Mouse (Mus musculus) neural tube, embryonic 11.5 days (tissue): ENCODE data around the gene Mettl3. TPM values are rescaled to one million over a fixed set of nuclear protein-coding genes. Genes with fewer than 3 reads are reported as not detected.

Source experiments
- ATAC-seq: fragments of 200-750 bp; cut with Nextera tagmentation; 2 replicates; pipeline ENCODE4 v1.8.0; 2017; ENCODE audit warnings: moderate number of reproducible peaks, mild to moderate bottlenecking, moderate TSS enrichment, moderate library complexity; ENCODE audit not compliant: insufficient read depth, low FRiP score, low TSS enrichment
- DNase-seq: peaks from one replicate; pipeline ENCODE4 v3.0.0-alpha.2; 2015; ENCODE audit warnings: low spot score
- H3K27ac ChIP-seq: fragments of 300-500 bp; sonication (generic); 2 replicates; pipeline ENCODE4 v1.5.1; 2014; ENCODE audit warnings: low read depth, mild to moderate bottlenecking, low read length
- H3K27me3 ChIP-seq: fragments of 300-500 bp; sonication (generic); 2 replicates; pipeline ENCODE4 v1.6.1; 2014; ENCODE audit warnings: mild to moderate bottlenecking, low read length, mixed read lengths; ENCODE audit not compliant: control insufficient read depth, insufficient read depth
- H3K36me3 ChIP-seq: fragments of 300-500 bp; sonication (generic); 2 replicates; pipeline ENCODE4 v1.6.1; 2014; ENCODE audit warnings: mild to moderate bottlenecking, low read length, moderate library complexity, mixed read lengths; ENCODE audit not compliant: control insufficient read depth, insufficient read depth
- H3K4me1 ChIP-seq: fragments of 300-500 bp; sonication (generic); 2 replicates; pipeline ENCODE4 v1.6.1; 2014; ENCODE audit warnings: low read length, mixed read lengths; ENCODE audit not compliant: control insufficient read depth, insufficient read depth
- H3K4me2 ChIP-seq: fragments of 300-500 bp; sonication (generic); 2 replicates; pipeline ENCODE4 v1.6.1; 2014; ENCODE audit warnings: low read depth, mild to moderate bottlenecking, moderate library complexity
- H3K4me3 ChIP-seq: fragments of 300-500 bp; sonication (generic); 2 replicates; pipeline ENCODE4 v1.5.1; 2014; ENCODE audit warnings: low read depth, low read length
- H3K9ac ChIP-seq: fragments of 300-500 bp; sonication (generic); 2 replicates; pipeline ENCODE4 v1.6.1; 2014; ENCODE audit warnings: mild to moderate bottlenecking, low read length
- H3K9me3 ChIP-seq: fragments of 300-500 bp; sonication (generic); 2 replicates; pipeline ENCODE4 v1.6.1; 2016; ENCODE audit warnings: low read length; ENCODE audit not compliant: control insufficient read depth
- WGBS: fragments of 180-500 bp; shearing (Covaris S2); extraction: QIAGEN DNeasy Blood & Tissue Kit; methylation state at CpG from one replicate; pipeline ENCODE4 v1.1.7; 2014; 5-methylcytosine and 5-hydroxymethylcytosine counted together
- polyA plus RNA-seq: library from polyadenylated mRNA; unstranded; fragments of >200 nt; fragmentation: Nextera tagmentation; extraction: Ambion mirVana; gene quantifications from 2 replicates; pipeline ENCODE4 v1.2.1, GENCODE M21; 2014

Mettl3 gene
- 47.1 and 54.6 TPM in 2 replicates for polyA plus RNA-seq

GRCm38 (mm10) chr14:52304644-52305271 is at the start of gene Mettl3:
TSS of gene Mettl3 (minus strand) at chr14:52305128.
- peak; percentile 92 for ATAC-seq
- Histone ChIP-seq H3K27me3 (no peaks in the 10 kb centered on the region), H3K9ac (peak within 1 kb of the TSS; percentile 71), H3K9me3 (no peaks in the 10 kb centered on the region), H3K36me3 (no peaks in the 10 kb centered on the region; the same call in 1 of the 2 replicates), H3K4me2 (peak within 1 kb of the TSS; percentile 73), H3K27ac (peak within 1 kb of the TSS; percentile 70), H3K4me3 (peak within 1 kb of the TSS; percentile 56), H3K4me1 (peaks cover 3% of the 10 kb centered on the region; the same call in 1 of the 2 replicates)
- under 1% methylated on average over 45 of the region's 46 CpGs for WGBS
- DNase-seq: peak; percentile 93

- ATAC-seq: no peak
- 76% methylated on average over 6 of the region's 6 CpGs for WGBS
- Histone ChIP-seq H3K4me2 (no peak overlapping the region), H3K9ac (no peak overlapping the region), H3K4me1 (no peaks in the 10 kb centered on the region), H3K27ac (no peak overlapping the region), H3K9me3 (no peaks in the 10 kb centered on the region), H3K4me3 (no peak overlapping the region), H3K36me3 (no peaks in the 10 kb centered on the region), H3K27me3 (no peaks in the 10 kb centered on the region)
- no peak for DNase-seq
These were observed 34.6 kb upstream of the Mettl3 start for GRCm38 (mm10) chr14:52339512-52339852.

- H3K4me1 ChIP-seq: no peaks in the 10 kb centered on the region
- H3K4me3 ChIP-seq: no peak overlapping the region
- no peaks in the 10 kb centered on the region for H3K27me3 ChIP-seq
- DNase-seq: peak; percentile 60
- H3K36me3 ChIP-seq: no peaks in the 10 kb centered on the region
- no peak; the same call in 1 of the 2 replicates for ATAC-seq
- WGBS: 30% methylated on average over 21 of the region's 21 CpGs
- H3K9ac ChIP-seq: no peak overlapping the region; the same call in 1 of the 2 replicates
- no peaks in the 10 kb centered on the region for H3K9me3 ChIP-seq
- H3K4me2 ChIP-seq: peak overlapping the region; percentile 30; the same call in 1 of the 2 replicates
- no peak overlapping the region for H3K27ac ChIP-seq
These were observed 34.0 kb upstream of the Mettl3 start for GRCm38 (mm10) chr14:52338751-52339511.

GRCm38 (mm10) chr14:52332171-52332570 is 27.2 kb upstream of the Mettl3 start:
- DNase-seq: no peak
- WGBS: 59% methylated on average over 3 of the region's 3 CpGs
- no peaks in the 10 kb centered on the region for H3K4me1 ChIP-seq
- no peak for ATAC-seq
- H3K27ac ChIP-seq: 0 out of 2 replicates have a peak overlapping the region, but pooled peaks have one; percentile 35
- no peaks in the 10 kb centered on the region for H3K9me3 ChIP-seq
- H3K36me3 ChIP-seq: no peaks in the 10 kb centered on the region
- no peak overlapping the region for H3K9ac ChIP-seq
- H3K27me3 ChIP-seq: no peaks in the 10 kb centered on the region
- no peak overlapping the region for H3K4me3 ChIP-seq
- no peak overlapping the region for H3K4me2 ChIP-seq

- peaks cover 1% of the 10 kb centered on the region; the same call in 1 of the 2 replicates for H3K4me1 ChIP-seq
- 14% methylated on average over 4 of the region's 4 CpGs for WGBS
- H3K4me3 ChIP-seq: no peak overlapping the region
- no peaks in the 10 kb centered on the region for H3K27me3 ChIP-seq
- ATAC-seq (0 out of 2 replicates have a peak, but pooled peaks have one; percentile 20), DNase-seq (peak; percentile 30)
- H3K9me3 ChIP-seq: no peaks in the 10 kb centered on the region
- H3K27ac ChIP-seq: peak overlapping the region; percentile 51
- H3K9ac ChIP-seq: no peak overlapping the region
- H3K4me2 ChIP-seq: no peak overlapping the region
- no peaks in the 10 kb centered on the region for H3K36me3 ChIP-seq
These were observed 26.3 kb upstream of the Mettl3 start for GRCm38 (mm10) chr14:52331069-52331750.

- ATAC-seq (peak; percentile 73), DNase-seq (peak; percentile 32)
- H3K4me3 ChIP-seq: peak within 1 kb of the TSS; percentile 55
- H3K27ac ChIP-seq: peak within 1 kb of the TSS; percentile 84
- H3K36me3 ChIP-seq: no peaks in the 10 kb centered on the region
- peak within 1 kb of the TSS; percentile 80 for H3K9ac ChIP-seq
- no peaks in the 10 kb centered on the region for H3K9me3 ChIP-seq
- under 1% methylated on average over 26 of the region's 26 CpGs for WGBS
- no peaks in the 10 kb centered on the region for H3K27me3 ChIP-seq
- peaks cover 4% of the 10 kb centered on the region; the same call in 1 of the 2 replicates for H3K4me1 ChIP-seq
- peak within 1 kb of the TSS; percentile 78 for H3K4me2 ChIP-seq
These were observed 23.2 kb upstream of the Mettl3 start, which contains the start of gene Sall2 for GRCm38 (mm10) chr14:52327910-52328812. TSS of gene Sall2 (minus strand) at chr14:52328762.

GRCm38 (mm10) chr14:52327375-52327901 is 22.5 kb upstream of the Mettl3 start:
- H3K4me2 ChIP-seq: peak overlapping the region; percentile 78
- peaks cover 4% of the 10 kb centered on the region; the same call in 1 of the 2 replicates for H3K4me1 ChIP-seq
- no peaks in the 10 kb centered on the region for H3K36me3 ChIP-seq
- ATAC-seq (peak; percentile 52), DNase-seq (peak; percentile 61)
- no peaks in the 10 kb centered on the region for H3K27me3 ChIP-seq
- H3K27ac ChIP-seq: peak overlapping the region; percentile 84
- H3K9ac ChIP-seq: peak overlapping the region; percentile 80
- no peaks in the 10 kb centered on the region for H3K9me3 ChIP-seq
- 3% methylated on average over 14 of the region's 14 CpGs for WGBS
- peak overlapping the region; percentile 55 for H3K4me3 ChIP-seq
